Mouse (Mus musculus) embryonic facial prominence, embryonic 15.5 days (tissue): Measurements from ENCODE around the gene Derl3. TPM values are rescaled to one million over a fixed set of nuclear protein-coding genes. Genes with fewer than 3 reads are reported as not detected.
A peak's percentile ranks its signal among the peaks of the same experiment; 100 is the strongest.

ENCODE experiments used
- ATAC-seq: fragments of 200-750 bp; cut with Nextera tagmentation; 2 replicates; pipeline ENCODE4 v1.8.0; 2017; ENCODE audit warnings: low read depth, moderate TSS enrichment; ENCODE audit not compliant: insufficient number of reproducible peaks, low FRiP score, low TSS enrichment
- H3K27ac ChIP-seq: fragments of 300-500 bp; sonication (generic); replicated peaks from 2 replicates; pipeline ENCODE4 v1.5.1; 2015; ENCODE audit warnings: mild to moderate bottlenecking, inconsistent platforms
- H3K27me3 ChIP-seq: fragments of 300-500 bp; sonication (generic); 2 replicates; pipeline ENCODE4 v1.6.1; 2015; ENCODE audit warnings: inconsistent platforms
- H3K36me3 ChIP-seq: fragments of 300-500 bp; sonication (generic); 2 replicates; pipeline ENCODE4 v1.6.1; 2015; ENCODE audit warnings: mild to moderate bottlenecking, inconsistent platforms
- H3K4me1 ChIP-seq: fragments of 300-500 bp; sonication (generic); 2 replicates; pipeline ENCODE4 v1.6.1; 2015; ENCODE audit warnings: inconsistent platforms
- H3K4me2 ChIP-seq: fragments of 300-500 bp; sonication (generic); replicated peaks from 2 replicates; pipeline ENCODE4 v1.6.1; 2015; ENCODE audit warnings: mild to moderate bottlenecking, inconsistent platforms
- H3K4me3 ChIP-seq: fragments of 300-500 bp; sonication (generic); replicated peaks from 2 replicates; pipeline ENCODE4 v1.5.1; 2015; ENCODE audit warnings: mild to moderate bottlenecking, inconsistent platforms
- H3K9ac ChIP-seq: fragments of 300-500 bp; sonication (generic); 2 replicates; pipeline ENCODE4 v1.6.1; 2015; ENCODE audit warnings: inconsistent platforms
- H3K9me3 ChIP-seq: fragments of 300-500 bp; sonication (generic); replicated peaks from 2 replicates; pipeline ENCODE4 v1.6.1; 2016; ENCODE audit warnings: inconsistent platforms
- WGBS: fragments of 180-500 bp; shearing (Covaris S2); methylation state at CpG from one replicate; pipeline ENCODE4 v1.1.7; 2015; 5-methylcytosine and 5-hydroxymethylcytosine counted together
- polyA plus RNA-seq: library from polyadenylated mRNA; unstranded; fragments of >200 nt; fragmentation: Nextera tagmentation; extraction: Ambion mirVana; gene quantifications from 2 replicates; pipeline ENCODE4 v1.2.1, GENCODE M21; 2015

Derl3 gene
- polyA plus RNA-seq, 1 experiment from 2014 or later: 2.0 TPM

DNA sequence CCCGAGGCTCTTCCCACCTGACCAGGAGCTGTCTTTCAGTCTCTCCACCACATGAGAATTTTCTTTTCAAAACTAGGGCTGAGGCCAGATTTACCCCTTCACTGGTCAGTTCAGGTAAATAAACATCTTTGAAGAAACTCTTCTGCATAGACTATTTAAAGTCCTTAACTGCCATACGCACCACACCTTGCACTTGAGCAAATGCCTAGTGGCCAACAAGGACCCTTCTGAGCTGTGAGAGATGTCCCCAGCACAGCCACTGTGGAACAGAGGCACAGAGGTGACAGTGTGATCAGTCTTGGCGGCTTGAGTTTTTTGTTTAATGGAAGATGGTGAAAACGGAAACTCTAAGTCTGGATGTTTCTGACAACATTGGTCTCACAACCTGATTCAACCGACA lies 25.8 kb downstream of the Derl3 start:
- no peak overlapping the region for H3K4me2 ChIP-seq
- ATAC-seq: no peak
- 84% methylated on average over 5 of the region's 5 CpGs for WGBS
- peaks cover 61% of the 10 kb centered on the region for H3K4me1 ChIP-seq
- no peaks in the 10 kb centered on the region for H3K27me3 ChIP-seq
- H3K9ac ChIP-seq: no peak overlapping the region
- H3K4me3 ChIP-seq: no peak overlapping the region
- peaks cover 28% of the 10 kb centered on the region for H3K36me3 ChIP-seq
- H3K9me3 ChIP-seq: no peaks in the 10 kb centered on the region
- no peak overlapping the region for H3K27ac ChIP-seq

DNA sequence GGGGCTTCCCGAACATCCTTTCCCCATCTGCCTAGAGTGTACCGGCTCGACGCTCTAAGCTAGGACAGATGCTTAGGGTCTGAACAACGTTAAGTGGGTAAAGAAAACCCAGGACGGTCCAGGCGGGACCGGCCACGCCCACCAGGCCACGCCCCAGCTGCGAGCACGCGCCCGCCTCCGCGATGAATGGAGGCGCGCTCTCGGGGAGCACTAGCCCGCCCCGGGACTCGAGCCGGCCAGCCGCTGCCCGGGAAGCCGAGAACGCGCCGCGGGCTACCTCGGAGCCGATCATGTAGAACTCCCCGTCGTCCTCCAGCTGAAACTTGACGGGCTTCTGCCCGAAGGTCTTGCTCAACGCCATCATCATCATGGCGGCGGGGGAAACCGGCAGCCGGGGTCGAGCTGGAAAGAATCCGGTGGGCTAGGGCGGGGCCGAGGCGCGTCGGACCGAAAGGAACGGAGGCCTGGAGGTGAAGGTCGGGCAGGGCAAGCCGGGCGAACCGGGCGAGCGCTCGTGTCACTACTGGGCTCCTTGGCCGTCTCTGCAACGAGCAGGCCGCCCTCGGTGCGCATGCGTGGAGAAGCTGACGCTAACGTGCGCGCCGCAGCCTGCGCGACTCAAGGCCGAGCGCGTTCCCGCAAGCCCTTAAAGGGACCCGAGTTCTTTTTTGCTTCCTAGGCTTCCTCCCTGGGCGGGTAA lies 28.0 kb downstream of the Derl3 start, which contains the start of gene Smarcb1:
Gene Smarcb1 (minus strand): TSS at position 592 of the 700 bp plus-strand sequence.
- Histone ChIP-seq H3K4me3 (peak within 1 kb of the TSS; percentile 78), H3K27me3 (no peaks in the 10 kb centered on the region), H3K9ac (peak within 1 kb of the TSS; percentile 88), H3K27ac (peak within 1 kb of the TSS; percentile 96), H3K36me3 (peaks cover 34% of the 10 kb centered on the region), H3K4me1 (peaks cover 54% of the 10 kb centered on the region), H3K9me3 (no peaks in the 10 kb centered on the region), H3K4me2 (peak within 1 kb of the TSS; percentile 76)
- under 1% methylated on average over 76 of the region's 76 CpGs for WGBS
- ATAC-seq: peak; percentile 89

- H3K27me3 ChIP-seq: no peaks in the 10 kb centered on the region
- peak overlapping the region; percentile 76 for H3K4me2 ChIP-seq
- peak overlapping the region; percentile 96 for H3K27ac ChIP-seq
- peak overlapping the region; percentile 78 for H3K4me3 ChIP-seq
- 3% methylated on average over 22 of the region's 22 CpGs for WGBS
- H3K9me3 ChIP-seq: no peaks in the 10 kb centered on the region
- H3K36me3 ChIP-seq: peaks cover 34% of the 10 kb centered on the region
- peak; percentile 27 for ATAC-seq
- H3K9ac ChIP-seq: peak overlapping the region; percentile 88
- peaks cover 46% of the 10 kb centered on the region for H3K4me1 ChIP-seq
Measured at GRCm38 (mm10) chr10:75921726-75922560, 28.7 kb downstream of the Derl3 start.

- Histone ChIP-seq H3K27me3 (no peaks in the 10 kb centered on the region), H3K4me3 (no peak overlapping the region), H3K4me2 (no peak overlapping the region), H3K9me3 (no peaks in the 10 kb centered on the region), H3K9ac (no peak overlapping the region), H3K4me1 (peaks cover 25% of the 10 kb centered on the region), H3K36me3 (peaks cover 45% of the 10 kb centered on the region), H3K27ac (no peak overlapping the region)
- no peak for ATAC-seq
- WGBS: 62% methylated on average over 2 of the region's 2 CpGs
Measured at GRCm38 (mm10) chr10:75924324-75924723, 31.1 kb downstream of the Derl3 start.

DNA sequence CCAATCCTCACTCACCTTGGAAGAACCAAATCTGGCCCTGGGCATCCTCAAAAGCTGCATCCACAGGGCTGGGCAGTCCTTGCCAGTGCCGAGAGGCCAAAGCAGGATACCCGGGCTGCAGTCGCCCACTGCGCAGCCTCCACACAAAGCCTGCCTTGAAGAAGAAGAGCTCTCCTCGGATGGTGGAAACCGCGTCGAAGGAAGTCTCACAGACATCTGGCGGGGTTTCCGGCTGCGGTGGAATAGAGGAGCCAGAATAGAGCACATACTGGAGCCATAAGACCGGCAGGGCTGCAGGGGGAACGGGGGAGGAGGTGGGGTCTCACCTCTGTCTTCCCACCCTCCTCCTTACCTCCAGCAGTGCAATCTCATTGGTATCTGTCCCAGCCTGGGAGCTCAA lies 33.2 kb downstream of the Derl3 start:
- Histone ChIP-seq H3K4me2 (no peak overlapping the region), H3K27me3 (no peaks in the 10 kb centered on the region), H3K9ac (no peak overlapping the region), H3K9me3 (no peaks in the 10 kb centered on the region), H3K36me3 (peaks cover 45% of the 10 kb centered on the region), H3K4me1 (peaks cover 34% of the 10 kb centered on the region), H3K4me3 (no peak overlapping the region), H3K27ac (no peak overlapping the region)
- 59% methylated on average over 13 of the region's 13 CpGs for whole genome bisulfite sequencing
- ATAC-seq: no peak

DNA sequence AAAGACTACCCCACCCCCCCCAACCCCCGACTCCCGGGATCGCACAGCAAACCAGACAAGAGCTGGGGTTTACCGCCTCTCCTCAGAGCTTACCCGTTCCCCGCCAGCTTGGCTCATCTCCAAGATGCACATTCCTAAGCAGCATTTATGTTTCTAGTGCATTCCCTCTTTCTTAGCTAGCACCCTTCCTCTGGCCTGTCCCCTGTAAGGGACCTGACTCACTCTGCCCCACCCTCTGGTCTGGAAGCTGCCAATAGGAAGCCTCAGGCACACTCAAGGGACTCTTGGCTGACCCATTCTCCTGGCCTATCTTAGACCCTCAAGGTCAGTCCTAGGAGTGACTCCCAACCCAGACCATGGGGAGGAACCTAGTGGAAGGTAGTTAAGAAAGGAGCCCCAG lies 37.1 kb downstream of the Derl3 start:
- Histone ChIP-seq H3K36me3 (peaks cover 28% of the 10 kb centered on the region), H3K9me3 (no peaks in the 10 kb centered on the region), H3K4me1 (peaks cover 34% of the 10 kb centered on the region), H3K27ac (no peak overlapping the region), H3K4me3 (peak overlapping the region; percentile 66), H3K9ac (no peak overlapping the region), H3K4me2 (peak overlapping the region; percentile 95), H3K27me3 (peaks cover 2% of the 10 kb centered on the region; the same call in 1 of the 2 replicates)
- no peak for ATAC-seq
- WGBS: 5% methylated on average over 6 of the region's 6 CpGs

GRCm38 (mm10) chr10:75931311-75931710 lies 38.1 kb downstream of the Derl3 start:
- Histone ChIP-seq H3K27ac (0 out of 2 replicates have a peak overlapping the region, but pooled peaks have one; percentile 85), H3K36me3 (peaks cover 18% of the 10 kb centered on the region), H3K4me3 (peak overlapping the region; percentile 66), H3K4me1 (peaks cover 44% of the 10 kb centered on the region), H3K9ac (no peak overlapping the region; the same call in 1 of the 2 replicates), H3K4me2 (peak overlapping the region; percentile 95), H3K9me3 (no peaks in the 10 kb centered on the region), H3K27me3 (peaks cover 12% of the 10 kb centered on the region)
- no peak for ATAC-seq
- 13% methylated on average over 7 of the region's 7 CpGs for WGBS

DNA sequence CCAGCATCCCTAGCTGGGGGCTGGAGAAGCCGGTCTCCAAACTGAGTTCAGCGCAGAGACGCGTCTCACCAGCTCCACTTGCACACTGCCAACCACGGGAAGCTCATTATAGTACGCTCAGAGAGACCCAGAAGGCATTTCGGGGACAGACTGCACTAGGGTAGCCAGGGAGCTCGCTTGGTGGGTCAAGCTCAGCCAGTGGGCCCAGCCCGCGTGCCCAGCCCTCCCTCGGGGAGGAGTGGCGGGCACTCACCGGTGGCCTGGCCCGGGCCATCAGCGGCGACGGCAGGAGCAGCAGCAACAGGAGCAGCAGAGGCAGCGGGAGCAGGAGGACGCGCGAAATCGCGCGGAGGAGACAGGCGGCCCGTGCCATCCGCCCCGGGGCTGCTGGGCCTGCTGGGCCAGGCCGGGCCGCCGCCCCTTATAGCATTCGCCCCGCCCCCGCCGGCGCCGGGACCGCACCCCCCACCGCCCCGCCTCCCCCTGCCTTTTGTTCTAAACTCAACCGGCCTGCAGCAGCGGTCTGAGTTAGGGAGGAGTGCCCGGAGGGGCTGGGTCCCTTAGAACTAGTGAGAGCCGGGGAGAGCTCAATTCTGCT lies 39.0 kb downstream of the Derl3 start:
- WGBS: under 1% methylated on average over 44 of the region's 44 CpGs
- Histone ChIP-seq H3K9ac (peak overlapping the region; percentile 60), H3K9me3 (no peaks in the 10 kb centered on the region), H3K4me2 (peak overlapping the region; percentile 95), H3K36me3 (peaks cover 9% of the 10 kb centered on the region), H3K4me1 (peaks cover 45% of the 10 kb centered on the region), H3K27ac (peak overlapping the region; percentile 85), H3K4me3 (peak overlapping the region; percentile 66), H3K27me3 (peaks cover 21% of the 10 kb centered on the region)
- ATAC-seq: peak; percentile 74

- H3K4me1 ChIP-seq: peaks cover 45% of the 10 kb centered on the region
- WGBS: 33% methylated on average over 6 of the region's 6 CpGs
Measured at GRCm38 (mm10) chr10:75932891-75933290, 39.7 kb downstream of the Derl3 start, which contains the start of gene Chchd10. Chchd10 (plus strand) TSS chr10:75933130.

GRCm38 (mm10) chr10:75934991-75935390 lies 41.8 kb downstream of the Derl3 start:
- no peaks in the 10 kb centered on the region for H3K9me3 ChIP-seq
- peak overlapping the region; percentile 88; the same call in 1 of the 2 replicates for H3K4me2 ChIP-seq
- no peak overlapping the region for H3K27ac ChIP-seq
- 64% methylated on average over 1 of the region's 1 CpGs for WGBS
- ATAC-seq: no peak
- no peaks in the 10 kb centered on the region for H3K36me3 ChIP-seq
- peaks cover 23% of the 10 kb centered on the region for H3K27me3 ChIP-seq
- peaks cover 41% of the 10 kb centered on the region for H3K4me1 ChIP-seq
- H3K9ac ChIP-seq: no peak overlapping the region
- H3K4me3 ChIP-seq: no peak overlapping the region

More at GRCm38 (mm10) chr10:75932891-75933290, 39.7 kb downstream of the Derl3 start, which contains the start of gene Chchd10:
- Histone ChIP-seq H3K27ac (peak within 1 kb of the TSS; percentile 85), H3K36me3 (peaks cover 5% of the 10 kb centered on the region; the same call in 1 of the 2 replicates), H3K9me3 (no peaks in the 10 kb centered on the region), H3K4me3 (peak within 1 kb of the TSS; percentile 66), H3K9ac (peak within 1 kb of the TSS; percentile 60), H3K27me3 (peaks cover 23% of the 10 kb centered on the region), H3K4me2 (peak within 1 kb of the TSS; percentile 95)
- no peak for ATAC-seq
